27 mouse cellular contexts compared by ENCODE assay signal in the genomic region with DNA sequence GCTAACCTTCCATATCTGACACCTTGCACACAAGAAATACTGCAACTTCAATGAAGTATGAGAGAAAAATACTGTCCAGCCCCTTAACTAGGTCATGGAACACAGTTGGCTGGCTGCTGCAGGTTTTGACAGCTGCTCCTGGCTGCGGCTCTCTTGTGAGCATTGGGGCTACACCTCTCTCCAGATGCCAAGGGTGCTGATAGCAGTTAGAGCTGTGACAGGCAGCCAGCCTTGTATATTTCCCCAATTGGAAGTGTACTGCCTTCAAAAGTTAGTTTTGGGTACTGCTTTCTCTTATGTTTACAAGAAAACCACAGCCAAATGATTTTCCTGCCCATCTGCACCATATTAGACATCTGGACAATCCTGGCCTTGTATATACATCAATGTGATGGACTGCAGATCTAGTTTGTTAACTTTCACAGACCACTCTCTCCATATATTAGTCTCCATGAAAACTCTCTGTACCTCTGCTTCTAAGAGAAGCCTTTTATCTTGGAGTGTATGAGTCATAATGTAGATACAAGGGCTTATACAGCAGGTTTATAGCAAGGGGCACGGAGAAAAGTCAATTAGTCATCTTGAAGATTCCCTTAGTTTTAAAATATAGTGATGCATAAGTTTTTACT.
A peak's percentile ranks its signal among the peaks of the same experiment; 100 is the strongest.
DNase-seq lines count a peak whose midpoint lies in the region.
"Had no signal": no experiment of that assay in that cellular context is flagged by ENCODE, and none has a peak within 500 bp of the region (broad histone marks: within the 10 kb centered on the region; RNA-seq: fewer than 3 reads in every experiment).

No protein-coding gene starts in this region.

- no peaks in the 10 kb centered on the region for H3K36me3 ChIP-seq in limb, embryonic 10.5 days
- H3K36me3 ChIP-seq: embryonic facial prominence, embryonic 13.5 days; heart, embryonic 12.5 days; liver, embryonic 15.5 days; lung, embryonic 15.5 days; midbrain, embryonic 12.5 days; neural tube, embryonic 12.5 days had no signal

- H3K9me3 ChIP-seq in limb, embryonic 10.5 days (replicated peaks), result no peaks in the 10 kb centered on the region
- H3K9me3 ChIP-seq: embryonic facial prominence, embryonic 13.5 days; heart, embryonic 12.5 days; liver, embryonic 15.5 days; lung, embryonic 15.5 days; midbrain, embryonic 12.5 days; neural tube, embryonic 12.5 days had no signal

- H3K4me1 ChIP-seq in limb, embryonic 10.5 days, result peaks cover 4% of the 10 kb centered on the region; the same call in 1 of the 2 replicates
- H3K4me1 ChIP-seq: embryonic facial prominence, embryonic 13.5 days; heart, embryonic 12.5 days; liver, embryonic 15.5 days; lung, embryonic 15.5 days; midbrain, embryonic 12.5 days; neural tube, embryonic 12.5 days had no signal

- H3K27me3 ChIP-seq in limb, embryonic 10.5 days (ENCODE audit: low read depth, poor library complexity, severe bottlenecking), result no peaks in the 10 kb centered on the region
- H3K27me3 ChIP-seq: embryonic facial prominence, embryonic 13.5 days; heart, embryonic 12.5 days; liver, embryonic 15.5 days; lung, embryonic 15.5 days; midbrain, embryonic 12.5 days; neural tube, embryonic 12.5 days; Patski had no signal

- no peak overlapping the region for H3K4me3 ChIP-seq in limb, embryonic 10.5 days
- H3K4me3 ChIP-seq: embryonic facial prominence, embryonic 13.5 days; erythroblast, embryonic 14.5 days; heart, embryonic 12.5 days; liver, embryonic 15.5 days; lung, embryonic 15.5 days; midbrain, embryonic 12.5 days; myocyte; neural tube, embryonic 12.5 days had no signal

- intact Hi-C loops in heart, postnatal 36 days (cut with DNase I), result no loop called here

- WGBS in limb, embryonic 10.5 days, result 58% methylated on average over 2 of the region's 2 CpGs

- peak; percentile 11 for DNase-seq in heart, adult 8-10 months (ENCODE audit: low spot score)
- no peak for DNase-seq in heart, postnatal 36 days
- DNase-seq in embryo, embryonic 10.5 days (ENCODE audit: low spot score), result peak; percentile 13
- DNase-seq in limb, embryonic 10.5 days (ENCODE audit: low spot score), result peak; percentile 57
- peak; percentile 1 for DNase-seq in retina, adult 2 months (ENCODE audit: low read depth, low spot score)
- DNase-seq in layer of hippocampus, postnatal 10 days (ENCODE audit: low spot score in 2 of 2), result no peak
- no peak for DNase-seq in gastrocnemius, adult 18-20 months (ENCODE audit: low spot score)
- no peak for DNase-seq in kidney, postnatal 4 days
- DNase-seq: adrenal gland, postnatal 10 days; cerebellum, adult 11 months; cerebellum, adult 9-10 months; gastrocnemius, postnatal 14 days; heart, adult 11 months; kidney, adult 2 months; right cerebral cortex, postnatal 25 days; thymus, adult 18-20 months; thymus, postnatal 36 days had no signal

- no peak overlapping the region for H3K27ac ChIP-seq in limb, embryonic 10.5 days
- H3K27ac ChIP-seq: embryonic facial prominence, embryonic 13.5 days; kidney, postnatal 0 days; liver, embryonic 15.5 days; lung, embryonic 15.5 days; midbrain, embryonic 12.5 days; neural tube, embryonic 12.5 days had no signal

Comparison
In these comparisons a context has a peak if more than half of its experiments do, and no peak if none do; other contexts are left out.
1. DNase-seq: peak in heart, adult 8-10 months (single experiment), embryo, embryonic 10.5 days (single experiment), limb, embryonic 10.5 days (single experiment) and retina, adult 2 months (single experiment); none in heart, postnatal 36 days (0 of 2), layer of hippocampus, postnatal 10 days (0 of 2), gastrocnemius, adult 18-20 months (single experiment) and kidney, postnatal 4 days (0 of 2).